ENCODE assay signal across 27 mouse cellular contexts in genomic region chr1:62691175-62691574, GRCm38 (mm10). TPM values are rescaled to one million over a fixed set of nuclear protein-coding genes. Genes with fewer than 3 reads are reported as not detected.
DNase-seq lines count a peak whose midpoint lies in the region; ATAC-seq lines count a peak whose summit lies in the region.
"Had no signal": no experiment of that assay in that cellular context is flagged by ENCODE, and none has a peak within 500 bp of the region (broad histone marks: within the 10 kb centered on the region; RNA-seq: fewer than 3 reads in every experiment).

No protein-coding gene starts in this region.

- DNase-seq in heart, adult 11 months, result peak; percentile 78
- DNase-seq in heart, adult 8-10 months (ENCODE audit: low spot score), result no peak
- DNase-seq in testis, postnatal 10 days (ENCODE audit: low spot score), result no peak
- no peak for DNase-seq in adrenal gland, postnatal 36 days
- DNase-seq: adrenal gland, adult 8-10 months; adrenal gland, postnatal 14 days; B cell, adult 2 months; cerebellum, adult 11 months; cerebellum, adult 18-20 months; cerebellum, adult 8-10 months; cerebellum, adult 9-11 months; cerebellum, postnatal 14 days; cerebellum, postnatal 36 days; forebrain, postnatal 0 days had no signal

- no peak overlapping the region for H3K4me2 ChIP-seq in liver, embryonic 12.5 days
- H3K4me2 ChIP-seq: embryonic facial prominence, embryonic 12.5 days; forebrain, embryonic 12.5 days had no signal

- no peaks in the 10 kb centered on the region for H3K27me3 ChIP-seq in liver, embryonic 12.5 days (replicated peaks)
- H3K27me3 ChIP-seq: CH12.LX; embryonic facial prominence, embryonic 12.5 days; Patski had no signal

- H3K27ac ChIP-seq in liver, embryonic 12.5 days, result no peak overlapping the region
- H3K27ac ChIP-seq: embryonic facial prominence, embryonic 10.5 days; embryonic facial prominence, embryonic 12.5 days; forebrain, embryonic 12.5 days had no signal

- no peak overlapping the region for H3K9ac ChIP-seq in liver, embryonic 12.5 days
- H3K9ac ChIP-seq: embryonic facial prominence, embryonic 12.5 days; forebrain, embryonic 12.5 days; forebrain, postnatal 0 days had no signal

- ATAC-seq in hematopoietic stem cell, adult 5-6 weeks (replicated peaks in 1 of 2; ENCODE audit: insufficient read depth in 1 of 2, low FRiP score in 2 of 2, low TSS enrichment in 1 of 2, low read depth in 1 of 2, poor library complexity in 2 of 2, severe bottlenecking in 2 of 2), result peak; percentile 62 to 65; a peak in 2 of 4 replicates
- ATAC-seq in megakaryocyte progenitor cell, adult 5-6 weeks (replicated peaks; ENCODE audit: poor library complexity), result peak; percentile 71
- ATAC-seq in neutrophil, adult 5-6 weeks (ENCODE audit: extremely low read depth, insufficient number of reproducible peaks, low FRiP score, poor library complexity, severe bottlenecking), result peak; percentile 65
- ATAC-seq in liver, embryonic 12.5 days, result no peak
- ATAC-seq: activated CD4-positive, CD25-positive, alpha-beta regulatory T cell, adult 4 months; CD4-positive, CD25-positive, alpha-beta regulatory T cell, adult 4 months; forebrain, embryonic 14.5 days; forebrain, postnatal 0 days; Patski had no signal

- H3K9me3 ChIP-seq in liver, embryonic 12.5 days (replicated peaks), result no peaks in the 10 kb centered on the region
- H3K9me3 ChIP-seq: embryonic facial prominence, embryonic 10.5 days; embryonic facial prominence, embryonic 12.5 days; forebrain, embryonic 12.5 days; G1E had no signal

- no peaks in the 10 kb centered on the region for H3K36me3 ChIP-seq in liver, embryonic 12.5 days
- H3K36me3 ChIP-seq: embryonic facial prominence, embryonic 10.5 days; embryonic facial prominence, embryonic 12.5 days; forebrain, embryonic 12.5 days; G1E had no signal

- no peaks in the 10 kb centered on the region for H3K4me1 ChIP-seq in liver, embryonic 12.5 days

- H3K4me3 ChIP-seq in liver, embryonic 12.5 days, result no peak overlapping the region
- H3K4me3 ChIP-seq: embryonic facial prominence, embryonic 10.5 days; embryonic facial prominence, embryonic 12.5 days; forebrain, embryonic 12.5 days had no signal

- 43% methylated on average over 6 of the region's 6 CpGs for WGBS in liver, embryonic 12.5 days (ENCODE audit: insufficient replicate concordance)

RNA-seq across cellular contexts. Expression of gene Nrp2, which starts 11.9 kb away (rescaled TPM):
- total RNA-seq in heart, adult 8-10 months (2022), result 10 to 100 TPM; 13.2 to 30.0 (median 26.7) TPM
- total RNA-seq in hematopoietic stem cell, adult 5-6 weeks (2017), result 0.31 and 0.50 TPM in 2 replicates
- total RNA-seq in megakaryocyte progenitor cell, adult 5-6 weeks (2015), result 1.5 and 2.3 TPM in 2 replicates
- total RNA-seq in megakaryocyte progenitor cell, adult 5-6 weeks (2017), result 2.0 and 2.9 TPM in 2 replicates
- total RNA-seq in neutrophil, adult 5-6 weeks (2017), result 1.6 TPM in 2 replicates
- 2.0 and 2.5 TPM in 2 replicates for polyA plus RNA-seq in liver, embryonic 12.5 days (2016; fragmentation: Nextera tagmentation; extraction: Ambion mirVana)
- 10 to 100 TPM; 36.7 to 37.9 TPM for total RNA-seq in adrenal gland, postnatal 36 days (2021)
